Mouse (Mus musculus) gastrocnemius, postnatal 36 days (tissue): ENCODE results near the gene Wdr19. TPM values are rescaled to one million over a fixed set of nuclear protein-coding genes. Genes with fewer than 3 reads are reported as not detected.

ENCODE experiments used
- DNase-seq, 2 experiments: peaks; one replicate each; pipeline ENCODE4 v3.0.0; 2022
- intact Hi-C: fragments of 180-260 bp; cut with DNase I; formaldehyde crosslinking; loops from one replicate; pipeline ENCODE4 v1.15.1; 2025
- long read RNA-seq, 2 experiments: library from polyadenylated mRNA; stranded (forward); transcript quantifications; one replicate each; pipeline ENCODE4 v2.0.0; 2021
- total RNA-seq, 2 experiments: library from RNA; stranded (reverse); gene quantifications; 2 replicates each; pipeline ENCODE4 v1.2.3; 2021

Gene Wdr19
- total RNA-seq, result 1 to 10 TPM; 1.1 to 1.9 TPM
- long read RNA-seq, experiment 1, full-length matches to known transcripts, result 1 of 1 reads
- long read RNA-seq, experiment 1, partial matches to known transcripts, result 0 of 1 reads
- long read RNA-seq, experiment 1, other reads (novel, unspliced or antisense), result 0 of 1 reads
- long read RNA-seq, experiment 2, partial matches to known transcripts, result 1 of 1 reads
- long read RNA-seq, experiment 2, other reads (novel, unspliced or antisense), result 0 of 1 reads

DNA sequence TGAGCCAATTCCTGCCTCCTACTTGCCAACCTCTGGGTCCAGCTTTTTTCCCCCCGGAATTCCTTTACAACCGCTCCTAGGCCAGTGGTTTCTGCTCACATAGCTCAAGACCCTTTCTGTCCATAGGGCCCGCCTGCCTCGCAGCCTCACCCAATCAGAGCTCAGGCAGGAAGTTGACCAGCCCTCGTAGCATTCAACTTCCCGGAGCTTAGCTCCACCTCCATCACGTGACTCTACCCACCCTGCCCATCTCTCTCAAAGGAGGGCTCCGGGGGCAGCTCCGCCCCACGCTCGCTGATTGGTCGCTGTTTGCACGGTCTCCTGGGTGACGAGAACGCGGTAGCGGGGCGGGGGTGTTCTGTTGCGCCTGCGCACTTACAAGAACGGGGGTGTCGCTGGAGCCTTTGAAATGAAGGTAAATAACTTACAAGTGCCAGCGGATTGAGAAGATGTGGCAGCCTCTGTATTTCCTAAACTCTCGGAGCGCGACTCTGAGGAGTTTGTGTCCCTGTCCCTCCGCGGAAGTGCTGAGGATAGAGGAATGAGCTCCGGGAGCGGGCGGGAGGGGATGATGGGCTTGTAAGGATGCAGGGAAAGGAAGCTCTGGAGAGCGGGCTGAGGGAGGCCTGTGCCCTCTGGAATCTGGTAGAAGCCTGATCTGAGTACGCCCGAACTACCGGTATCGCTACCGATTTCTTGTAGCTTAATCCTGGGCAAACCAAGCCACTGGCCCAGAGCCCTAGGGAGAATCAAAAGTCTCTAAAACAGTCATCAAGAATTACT is at the start of gene Wdr19:
Gene Wdr19, plus strand, starts transcription at position 351 of the 783 bp plus-strand sequence.
- intact Hi-C loops, result no loop called here
- peak; percentile 93 to 97 for DNase-seq

DNA sequence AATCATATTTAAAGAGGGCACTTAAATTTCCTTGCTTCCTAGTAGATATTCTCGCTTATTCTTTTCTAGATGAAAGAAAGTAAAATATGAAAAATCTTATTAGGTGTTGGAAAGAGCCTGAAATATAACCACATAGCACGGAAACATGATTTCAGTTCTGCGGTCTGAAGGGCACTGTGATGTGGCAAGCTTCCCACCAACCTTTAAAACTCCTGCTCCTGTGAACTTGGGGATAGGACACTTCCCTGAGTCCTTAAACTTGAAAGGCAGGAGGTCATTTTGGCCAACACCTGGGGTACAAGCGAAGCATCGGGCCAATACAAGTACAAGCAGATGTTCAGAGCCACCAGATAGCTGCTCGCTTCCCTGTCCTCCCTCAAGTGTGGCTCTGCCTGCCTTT is 49.8 kb upstream of the Wdr19 start:
- intact Hi-C loops, result no loop called here
- no peak for DNase-seq

DNA sequence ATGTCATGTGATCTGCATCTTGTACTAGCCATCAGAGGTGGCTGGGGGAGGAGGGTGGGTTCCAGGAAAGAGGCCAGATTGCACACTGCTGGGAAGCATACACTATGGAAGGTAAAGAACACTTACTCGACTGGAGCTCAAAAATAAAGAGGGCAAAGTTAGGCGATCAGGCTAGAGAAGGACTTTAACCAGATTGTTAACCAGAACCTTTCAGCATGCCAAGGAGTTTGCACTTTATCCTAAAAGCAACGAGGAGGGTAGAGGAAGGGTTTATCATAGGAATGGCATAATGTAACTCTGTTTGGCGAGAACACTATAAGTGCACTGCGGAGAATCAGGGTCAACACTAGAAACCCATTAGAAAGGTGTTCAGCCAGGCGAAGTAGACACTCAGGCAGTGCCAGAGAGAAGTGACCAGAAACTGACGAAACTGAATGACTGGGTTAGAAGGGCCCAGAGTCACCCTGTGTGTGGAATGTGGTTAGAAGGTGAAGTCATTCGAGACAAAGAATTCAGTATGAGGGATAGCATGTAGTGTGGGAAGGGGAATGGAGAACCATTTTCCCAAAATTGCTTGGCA is 49.0 kb upstream of the Wdr19 start:
- intact Hi-C loops, result no loop called here

DNA sequence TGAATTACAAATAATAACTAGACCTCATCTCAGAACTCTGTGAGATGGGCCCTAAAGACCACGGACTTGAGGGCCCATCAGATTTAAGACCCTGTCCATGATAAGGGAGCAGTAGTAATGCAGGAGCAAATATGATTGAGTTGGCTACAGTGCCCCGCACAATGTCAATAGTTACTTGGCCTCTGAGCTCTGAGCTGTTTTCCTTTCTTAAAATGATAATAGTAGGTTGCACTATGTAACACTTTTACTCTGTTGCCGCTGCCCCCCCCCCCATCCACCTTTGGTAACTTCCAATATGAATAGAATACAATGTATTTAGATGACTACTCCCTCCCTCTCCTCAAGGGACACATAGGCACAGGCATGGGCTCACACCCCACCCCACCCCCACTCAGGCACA is 48.2 kb upstream of the Wdr19 start:
- intact Hi-C loops, result no loop called here
- DNase-seq, result no peak

More for the DNA sequence above, 49.0 kb upstream of the Wdr19 start:
- no peak for DNase-seq

DNA sequence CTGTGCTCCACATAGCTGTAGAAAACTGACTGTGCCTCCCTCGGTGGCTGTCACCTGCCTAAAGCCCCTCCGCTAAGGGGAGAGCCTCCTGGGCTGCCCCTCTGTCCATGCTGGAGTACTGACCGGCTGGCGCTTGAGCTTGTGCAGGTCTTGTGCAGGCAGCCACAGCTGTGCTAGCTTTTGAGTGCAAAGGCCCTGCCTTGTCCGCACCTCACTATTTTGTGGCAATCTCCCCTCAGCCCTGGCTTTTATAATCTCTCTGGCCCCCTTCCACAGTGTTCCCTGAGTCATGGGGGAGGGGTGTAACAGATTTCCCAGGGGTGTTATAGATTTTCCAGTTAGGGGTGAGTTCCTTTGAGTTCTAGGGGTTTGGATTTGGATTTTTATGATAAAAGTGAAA is 47.7 kb upstream of the Wdr19 start:
- DNase-seq, result no peak
- intact Hi-C loops, result no loop called here

DNA sequence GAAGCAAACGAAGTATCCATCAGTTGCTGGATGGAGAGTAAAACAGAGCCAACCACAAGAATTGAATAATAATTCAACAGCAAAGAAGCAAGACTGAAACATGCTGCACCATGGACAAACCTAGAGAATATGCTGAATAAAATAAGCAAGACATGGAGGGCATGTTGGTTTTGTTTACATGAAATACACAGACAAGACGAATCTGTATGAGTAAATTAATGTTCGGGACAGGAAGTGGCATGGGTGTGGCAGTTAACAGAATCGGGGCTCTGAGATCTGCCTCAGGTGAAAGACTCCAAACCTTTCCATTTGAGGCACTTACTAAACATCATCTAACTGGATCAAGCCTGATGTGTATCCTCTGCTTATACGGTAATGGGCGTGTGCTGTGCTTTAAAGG is 45.2 kb upstream of the Wdr19 start:
- intact Hi-C loops, result no loop called here

DNA sequence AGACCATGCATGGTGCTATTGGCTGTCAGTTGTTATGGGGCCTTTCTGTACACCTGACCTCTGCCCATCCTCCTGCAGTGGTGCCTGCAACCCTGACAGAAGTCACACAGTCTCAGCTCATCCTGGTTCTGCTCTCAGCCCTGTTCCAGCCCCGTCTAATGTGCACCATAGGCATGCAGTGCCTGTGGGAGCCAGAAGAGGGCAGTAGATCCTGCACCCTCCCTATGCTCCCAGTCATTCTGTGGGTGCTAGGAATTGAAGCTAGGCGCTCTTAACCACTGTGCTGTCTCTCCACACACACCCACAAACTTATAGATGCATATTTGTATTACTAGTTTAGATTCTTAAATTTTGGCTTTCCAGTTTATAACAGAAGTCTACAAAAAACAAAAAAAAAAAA is 42.6 kb upstream of the Wdr19 start:
- intact Hi-C loops, result no loop called here
- no peak for DNase-seq

More for the DNA sequence above, 45.2 kb upstream of the Wdr19 start:
- DNase-seq, result no peak

DNA sequence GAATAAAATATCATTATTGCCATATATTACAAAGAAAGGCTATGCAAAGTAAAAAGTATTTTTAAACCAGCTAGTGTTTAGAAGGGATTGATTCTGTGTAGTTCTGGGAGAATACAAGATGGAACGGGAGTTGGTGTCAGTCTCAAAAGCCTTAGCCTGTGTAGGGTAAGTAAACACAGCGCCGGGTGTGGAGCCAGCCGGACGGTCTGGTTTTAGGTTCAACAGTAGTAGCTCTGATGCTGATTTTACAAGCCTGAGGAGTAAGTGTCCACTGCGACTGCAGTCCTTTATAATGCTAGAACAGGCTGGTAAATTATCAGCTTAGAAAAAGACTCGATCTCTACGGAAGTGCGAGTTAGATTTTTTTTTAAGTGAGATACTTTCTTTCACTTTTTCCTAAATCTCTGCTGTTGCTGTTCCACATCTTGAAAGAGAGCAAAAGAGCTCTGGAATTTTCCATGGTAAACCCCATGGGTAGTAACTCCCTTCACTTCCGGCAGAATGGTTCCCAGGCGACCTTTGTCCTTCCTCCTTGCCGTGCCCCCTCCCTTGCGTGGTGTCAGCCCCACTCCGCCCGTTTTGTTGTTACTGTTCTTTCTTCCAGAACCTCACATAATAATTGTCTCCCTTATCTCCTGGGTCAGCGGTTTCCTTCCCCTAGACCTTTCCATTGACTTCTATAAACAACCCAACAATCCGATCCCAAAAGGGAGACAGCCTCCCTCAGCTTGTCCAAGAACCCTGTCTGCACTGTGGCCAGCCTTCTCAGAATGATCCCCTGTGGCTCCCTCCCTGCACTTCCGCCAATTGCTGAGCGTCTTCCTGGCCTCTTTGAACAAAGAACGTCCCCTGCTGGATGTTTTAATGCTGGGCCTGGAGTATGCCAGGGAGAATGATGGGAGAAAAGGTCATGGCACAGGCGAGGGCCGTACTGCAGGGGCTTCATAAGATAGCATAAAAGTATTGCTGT is 41.8 kb upstream of the Wdr19 start:
- peak; percentile 43 to 55 for DNase-seq
- intact Hi-C loops, result no loop called here

DNA sequence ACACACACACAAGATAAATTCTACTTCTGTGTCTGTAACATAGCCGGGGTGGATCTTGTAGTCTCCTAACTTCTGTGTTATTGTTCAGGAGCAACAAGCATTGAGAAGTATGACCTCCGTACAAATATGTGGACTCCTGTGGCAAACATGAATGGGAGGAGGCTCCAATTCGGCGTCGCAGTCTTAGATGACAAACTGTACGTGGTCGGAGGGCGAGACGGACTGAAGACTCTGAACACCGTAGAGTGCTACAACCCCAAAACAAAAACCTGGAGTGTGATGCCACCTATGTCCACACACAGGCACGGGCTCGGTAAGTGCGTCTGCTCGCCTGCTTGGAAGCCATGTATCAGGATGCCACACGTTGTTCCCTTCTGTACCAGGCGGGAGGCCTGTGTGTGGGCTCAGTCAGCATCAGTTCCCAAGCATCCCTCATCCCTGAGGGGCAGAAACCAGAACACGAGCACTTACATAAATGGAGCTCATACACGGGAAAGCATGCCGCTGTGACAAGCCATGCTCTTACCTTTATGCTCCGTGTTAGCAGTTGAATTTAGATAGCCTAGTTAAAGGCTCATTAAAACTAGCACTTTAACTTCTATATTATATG is 40.7 kb upstream of the Wdr19 start:
- no peak for DNase-seq
- intact Hi-C loops, result no loop called here

DNA sequence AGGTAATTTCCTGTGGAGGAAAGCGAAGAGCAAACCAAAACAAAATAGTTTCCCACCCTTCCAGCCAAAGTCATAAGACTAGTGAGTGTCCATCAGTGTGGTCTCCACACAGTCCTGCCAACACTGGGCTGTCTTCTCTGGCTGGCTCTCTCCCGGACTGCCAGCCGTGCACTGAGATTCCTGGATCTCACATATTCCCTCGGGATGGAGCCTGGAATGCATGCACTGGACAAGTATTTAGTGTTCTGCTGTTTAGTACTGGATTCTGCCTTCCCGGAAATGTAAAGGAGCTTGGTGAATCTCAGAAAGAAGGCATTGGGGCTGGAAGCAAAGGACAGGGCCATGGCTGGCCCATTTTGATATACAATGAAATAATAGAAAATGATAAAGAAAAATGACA is 36.5 kb upstream of the Wdr19 start:
- intact Hi-C loops, result no loop called here
- DNase-seq, result no peak

DNA sequence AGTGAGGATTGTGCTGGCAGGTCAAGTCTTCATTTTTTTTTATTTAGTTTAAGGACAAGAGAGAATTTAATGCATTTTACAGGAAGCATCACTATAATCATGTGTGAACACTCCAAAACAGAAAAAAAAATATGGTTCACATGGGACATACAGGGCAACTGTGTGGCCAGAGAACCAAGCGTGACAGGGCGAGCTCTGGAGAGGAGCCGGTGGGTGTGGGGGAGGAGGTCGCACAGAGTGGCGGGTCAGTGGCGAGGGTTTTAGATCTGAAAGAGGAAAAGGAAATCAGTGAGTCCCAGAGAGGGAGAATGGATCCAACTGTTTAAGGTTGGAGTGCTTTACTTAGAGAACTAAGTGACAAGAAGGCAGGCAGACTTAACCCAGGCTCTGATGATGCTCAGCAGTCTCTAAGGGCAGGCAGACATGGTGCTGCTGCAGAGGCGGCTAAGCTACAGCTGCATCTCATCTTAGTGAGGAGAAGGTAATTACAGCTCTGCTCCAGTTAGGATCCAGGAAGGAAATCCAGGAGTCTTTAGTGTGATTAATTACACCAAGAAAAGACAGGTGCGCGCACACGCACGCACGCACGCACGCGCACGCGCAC is 35.9 kb upstream of the Wdr19 start:
- intact Hi-C loops, result no loop called here
- DNase-seq, result no peak

DNA sequence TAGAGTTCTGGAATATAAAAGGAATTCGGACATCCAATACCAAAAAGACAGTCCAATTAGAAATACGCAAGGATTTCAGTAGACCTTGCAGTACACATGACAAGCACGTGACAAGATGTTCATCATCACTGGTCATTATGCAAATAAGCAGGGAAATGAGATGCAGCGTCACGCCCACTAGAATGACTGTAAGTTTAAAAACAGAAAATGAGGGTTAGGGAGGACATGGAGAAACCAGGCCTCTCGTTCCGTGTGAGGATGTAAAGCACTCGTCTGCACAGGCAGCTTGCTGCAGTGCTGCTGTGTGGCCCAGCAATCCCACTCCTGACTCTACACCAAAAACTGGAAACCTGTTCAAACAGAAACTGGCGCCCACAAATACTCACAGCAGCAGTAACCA is 29.3 kb upstream of the Wdr19 start:
- intact Hi-C loops, result no loop called here
- DNase-seq, result no peak

DNA sequence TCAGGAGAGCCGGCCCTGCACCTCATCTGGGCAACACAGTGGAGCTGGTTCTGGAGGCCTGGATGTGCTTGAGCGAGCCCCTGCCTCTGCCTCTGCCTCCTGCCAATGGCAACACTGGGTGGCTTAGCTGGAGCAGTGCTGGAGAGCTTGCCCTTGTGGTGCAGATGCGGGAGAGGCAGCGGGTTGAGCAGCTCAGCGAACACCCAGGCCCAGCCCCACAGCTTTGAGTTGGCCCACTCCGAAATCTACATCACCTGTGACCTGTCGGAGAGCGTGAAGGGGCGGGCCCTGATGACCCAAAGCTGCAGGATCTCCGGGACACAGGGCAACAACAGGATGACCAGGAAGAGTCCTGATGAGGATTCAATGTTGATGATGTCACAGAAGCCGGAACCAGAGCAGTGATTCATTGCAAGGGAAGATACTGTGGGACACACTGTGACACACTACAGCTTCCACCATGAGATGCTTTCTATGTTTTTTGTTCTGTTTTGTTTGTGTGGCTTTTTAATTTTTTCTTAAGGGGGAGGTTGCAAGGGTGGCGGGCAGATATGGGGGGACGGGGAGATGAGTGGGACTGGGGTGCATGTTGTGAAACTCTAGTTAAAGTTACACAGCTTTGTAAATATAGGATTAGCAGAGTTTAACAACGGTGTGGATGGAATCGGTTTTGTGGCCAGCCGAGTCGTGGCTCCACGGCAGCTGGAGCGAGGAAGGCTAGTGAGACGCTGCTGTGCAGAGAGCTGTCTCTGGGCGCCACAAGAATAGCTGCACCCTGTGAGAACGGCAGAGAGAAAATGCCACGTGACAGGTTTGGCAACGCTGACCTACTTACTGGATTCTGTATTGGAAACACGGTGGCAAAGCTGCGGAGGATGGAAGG is 24.2 kb upstream of the Wdr19 start:
- intact Hi-C loops, result no loop called here
- no peak for DNase-seq

DNA sequence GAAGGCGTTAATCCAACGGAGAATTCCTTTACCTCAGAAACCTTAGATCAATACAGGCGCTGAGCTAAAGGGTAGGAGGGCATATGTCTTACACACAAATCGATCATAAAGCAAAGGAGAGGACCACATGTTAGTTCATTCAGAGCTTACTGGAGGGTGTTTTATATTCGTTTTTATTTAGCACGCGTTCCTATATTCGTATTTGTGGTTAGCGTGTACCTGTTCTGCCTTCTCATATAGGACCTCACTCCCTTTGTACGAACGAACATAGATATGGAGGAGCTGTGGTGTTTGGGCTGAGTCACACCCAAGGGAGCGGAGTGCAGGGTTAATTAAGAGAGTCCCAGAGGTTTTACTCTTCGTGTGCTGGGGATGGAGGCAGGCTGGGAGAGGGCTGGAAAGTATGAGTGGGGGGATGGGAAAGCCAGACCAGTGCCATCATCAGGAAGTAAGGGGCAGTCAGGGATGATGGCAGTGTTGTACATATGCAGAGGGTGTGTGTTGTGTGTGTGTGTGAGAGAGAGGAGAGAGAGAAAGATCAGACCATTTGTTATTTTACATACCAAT is 23.5 kb upstream of the Wdr19 start:
- DNase-seq, result no peak
- intact Hi-C loops, result no loop called here

DNA sequence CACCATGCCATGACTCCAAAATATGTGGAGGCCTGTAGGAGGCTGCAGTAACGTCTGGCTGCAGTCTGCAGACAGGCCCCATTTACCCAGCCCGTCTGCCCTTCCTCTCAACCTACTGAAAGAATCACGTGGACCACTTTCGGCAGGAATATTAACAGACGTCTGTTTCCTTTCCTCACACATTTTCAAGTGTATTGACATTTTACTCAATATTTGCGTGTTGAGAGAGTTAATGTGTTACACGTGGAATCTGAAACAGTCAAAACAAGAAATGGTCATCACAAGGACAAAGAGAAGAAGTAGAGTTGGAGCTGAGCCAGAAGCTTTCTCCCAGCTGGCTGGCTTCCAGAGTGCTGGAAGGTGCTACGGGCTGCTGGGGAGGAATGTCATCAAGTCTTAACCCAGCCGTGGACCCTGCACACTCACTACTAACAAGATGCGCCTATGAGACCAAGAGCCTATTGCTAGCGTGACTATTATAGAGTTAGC is 22.4 kb upstream of the Wdr19 start:
- no peak for DNase-seq
- intact Hi-C loops, result no loop called here

DNA sequence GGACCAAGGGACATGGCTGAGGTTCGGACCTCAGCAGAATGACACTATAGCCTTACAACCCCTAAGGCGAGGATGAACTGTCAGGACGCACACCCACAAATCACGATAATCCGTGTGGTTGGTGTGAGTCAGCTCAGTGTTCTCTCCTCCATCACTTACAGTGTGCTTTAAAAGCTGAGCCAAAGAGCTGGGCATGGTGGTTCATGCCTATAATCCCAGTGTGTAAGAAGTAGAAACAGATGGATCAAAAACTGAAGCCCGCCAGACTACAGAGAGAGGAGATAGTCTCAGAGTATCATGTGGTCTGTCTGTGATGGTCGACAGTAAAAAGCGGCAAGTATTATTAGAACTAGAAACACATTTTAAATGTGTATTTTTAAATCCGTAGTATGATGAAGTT is 21.0 kb upstream of the Wdr19 start:
- intact Hi-C loops, result no loop called here
- no peak for DNase-seq

DNA sequence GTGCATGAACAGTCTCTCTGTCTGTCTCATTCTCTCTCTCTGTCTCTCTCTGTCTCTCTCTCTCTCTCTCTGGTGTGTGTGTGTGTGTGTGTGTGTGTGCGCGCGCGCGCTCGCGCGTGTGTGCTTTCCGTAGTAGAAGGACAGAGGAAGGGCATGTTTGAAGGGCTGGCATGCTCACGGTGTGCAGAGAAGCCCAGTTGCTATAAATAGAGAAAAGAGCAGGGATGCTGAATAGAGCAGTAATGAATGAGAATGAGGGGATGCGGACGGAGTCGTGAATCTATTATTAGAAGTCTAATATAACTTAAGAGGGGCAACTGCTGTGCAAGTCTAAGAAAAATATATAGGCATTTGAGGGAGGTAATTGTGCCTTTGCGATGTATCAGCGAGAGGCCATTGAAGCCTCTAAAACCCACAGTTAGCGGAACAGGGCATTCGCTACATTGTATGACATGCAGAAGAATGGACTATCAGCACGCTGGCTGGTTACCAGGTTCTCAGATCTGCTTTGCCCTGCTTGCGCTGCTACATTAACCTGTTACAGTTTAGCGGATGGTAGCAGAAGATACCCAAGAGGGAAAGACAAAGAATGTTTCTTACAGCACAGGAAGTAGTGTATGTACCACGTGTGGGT is 18.2 kb upstream of the Wdr19 start:
- intact Hi-C loops, result no loop called here
- no peak for DNase-seq

DNA sequence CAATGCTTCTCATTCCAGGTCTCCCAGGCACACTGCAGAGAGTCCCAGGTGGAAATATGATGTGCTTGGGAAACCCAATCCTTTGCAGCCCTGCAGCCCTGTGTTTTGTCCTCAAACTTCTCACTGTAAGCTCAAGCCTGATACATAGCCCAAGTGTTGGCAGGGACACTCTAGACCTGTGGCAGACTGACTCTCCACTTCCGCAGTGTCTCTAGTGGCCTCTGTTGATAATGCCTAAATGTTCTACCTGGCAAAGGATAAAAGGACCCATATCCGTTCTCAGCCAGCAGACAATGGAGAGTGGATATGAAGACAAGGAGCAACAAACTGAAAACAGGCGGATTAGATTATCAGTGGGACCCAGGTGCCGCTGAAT is 17.7 kb upstream of the Wdr19 start:
- no peak for DNase-seq
- intact Hi-C loops, result no loop called here
